Mouse (Mus musculus): ENCODE data around the gene Heg1. TPM values are rescaled to one million over a fixed set of nuclear protein-coding genes. Genes with fewer than 3 reads are reported as not detected.
A peak's percentile ranks its signal among the peaks of the same experiment; 100 is the strongest.

The Heg1 gene
- total and polyA plus RNA-seq, 3 experiments, result 40.8 to 77.1 (median 67.2) TPM

- H3K4me2 ChIP-seq (ENCODE audit: insufficient read depth, low read depth, poor library complexity, severe bottlenecking), result no peak overlapping the region
- peaks cover 60 to 82% of the 10 kb centered on the region in 2 experiments for H3K36me3 ChIP-seq (replicated peaks in 1 of 2; ENCODE audit: control insufficient read depth in 1 of 2, insufficient read depth in 1 of 2, low read length in 1 of 2)
- no peak for DNase-seq (ENCODE audit: extremely low read depth)
- H3K9ac ChIP-seq (ENCODE audit: insufficient read depth, low read depth), result no peak overlapping the region
- H3K27ac ChIP-seq (ENCODE audit: insufficient read depth, low read depth), result no peak overlapping the region
- TF ChIP-seq USF2 (conservative IDR thresholded peaks at IDR 0.05; ENCODE audit: low read depth, low read length) (no peak), CTCF (conservative IDR thresholded peaks at IDR 0.05 in 1 of 2, IDR thresholded peaks at IDR 0.05 in 1 of 2; ENCODE audit: low read depth in 2 of 2, low read length in 2 of 2) (peak in 1 of 2 experiments; percentile 32; a peak in 2 of 4 replicates), POLR2AphosphoS2 (IDR thresholded peaks at IDR 0.05; ENCODE audit: low read depth, low read length) (no peak), ETS1 (conservative IDR thresholded peaks at IDR 0.05; ENCODE audit: low read depth, low read length) (no peak)
- H3K4me3 ChIP-seq (replicated peaks in 1 of 3; ENCODE audit: low read depth in 2 of 3, low read length in 2 of 3, poor library complexity in 1 of 3), result no peak overlapping the region
- no peaks in the 10 kb centered on the region for H3K9me3 ChIP-seq (replicated peaks; ENCODE audit: low read length)
- H3K4me1 ChIP-seq (ENCODE audit: control insufficient read depth in 1 of 2, insufficient read depth in 2 of 2), result peaks cover 31 to 96% of the 10 kb centered on the region in 2 experiments
- in situ Hi-C loops (cut with MboI; ENCODE audit: low pct_ligation_motif_present, low pct_unique_long_range_greater_than_20kb, low sequenced_read_pairs), result loop anchor here (5.0 to 10.0 kb wide), 3 partner anchors 54 to 542 kb away; partner anchors contain the start of gene Heg1
- H3K27me3 ChIP-seq (replicated peaks), result no peaks in the 10 kb centered on the region
- dilution Hi-C loops (cut with MboI; ENCODE audit: extremely low pct_ligation_motif_present, extremely low pct_unique_long_range_greater_than_20kb, low sequenced_read_pairs), result no loop called here
- peaks cover 10% of the 10 kb centered on the region; the same call in 1 of the 2 replicates for H3K79me2 ChIP-seq (replicated peaks; ENCODE audit: control insufficient read depth, extremely low read depth, insufficient read depth, poor library complexity, severe bottlenecking)
Measured at GRCm38 (mm10) chr16:33736746-33737145, 52.6 kb downstream of the Heg1 start.

GRCm38 (mm10) chr16:33738949-33739719 lies 55.0 kb downstream of the Heg1 start:
- Histone ChIP-seq H3K4me3 (replicated peaks in 1 of 3; ENCODE audit: low read depth in 2 of 3, low read length in 2 of 3, poor library complexity in 1 of 3) (no peak overlapping the region), H3K9me3 (replicated peaks; ENCODE audit: low read length) (no peaks in the 10 kb centered on the region), H3K36me3 (replicated peaks in 1 of 2; ENCODE audit: control insufficient read depth in 1 of 2, insufficient read depth in 1 of 2, low read length in 1 of 2) (peaks cover 78 to 94% of the 10 kb centered on the region in 2 experiments), H3K27ac (ENCODE audit: insufficient read depth, low read depth) (no peak overlapping the region), H3K4me1 (ENCODE audit: control insufficient read depth in 1 of 2, insufficient read depth in 2 of 2) (peaks cover 29 to 96% of the 10 kb centered on the region in 2 experiments), H3K27me3 (replicated peaks) (no peaks in the 10 kb centered on the region), H3K9ac (ENCODE audit: insufficient read depth, low read depth) (no peak overlapping the region), H3K79me2 (replicated peaks; ENCODE audit: control insufficient read depth, extremely low read depth, insufficient read depth, poor library complexity, severe bottlenecking) (peaks cover 4% of the 10 kb centered on the region; the same call in 1 of the 2 replicates), H3K4me2 (ENCODE audit: insufficient read depth, low read depth, poor library complexity, severe bottlenecking) (no peak overlapping the region)
- in situ Hi-C loops (cut with MboI; ENCODE audit: low pct_ligation_motif_present, low pct_unique_long_range_greater_than_20kb, low sequenced_read_pairs) (loop anchor here (5.0 to 10.0 kb wide), 3 partner anchors 57 to 544 kb away; partner anchors contain the start of gene Heg1), dilution Hi-C loops (cut with MboI; ENCODE audit: extremely low pct_ligation_motif_present, extremely low pct_unique_long_range_greater_than_20kb, low sequenced_read_pairs) (no loop called here)
- TF ChIP-seq IRF4 (IDR thresholded peaks at IDR 0.05; ENCODE audit: low read depth, low read length) (no peak), CHD2 (IDR thresholded peaks at IDR 0.05; ENCODE audit: low read length) (no peak), JUN (IDR thresholded peaks at IDR 0.05; ENCODE audit: insufficient read depth, low read depth, low read length) (no peak), GABPA (IDR thresholded peaks at IDR 0.05; ENCODE audit: insufficient replicate concordance, low read depth, low read length) (no peak), UBTF (IDR thresholded peaks at IDR 0.05; ENCODE audit: low read depth, low read length) (no peak), ELF1 (IDR thresholded peaks at IDR 0.05; ENCODE audit: low read depth, low read length) (no peak), ZNF384 (IDR thresholded peaks at IDR 0.05; ENCODE audit: low read depth, low read length) (no peak), MYC (IDR thresholded peaks at IDR 0.05; ENCODE audit: low read depth, low read length) (no peak)
- DNase-seq (ENCODE audit: extremely low read depth), result no peak

All from CH12.LX (cell line).